Mouse (Mus musculus) brain, embryonic 14.5 days (tissue): ENCODE data around the gene Fstl3.

Source experiments
- CTCF ChIP-seq: fragments of 200-500 bp; IDR thresholded peaks from 2 replicates; pipeline ENCODE4 v1.5.1; 2012; ENCODE audit warnings: inconsistent platforms, mild to moderate bottlenecking, moderate library complexity, borderline replicate concordance; ENCODE audit not compliant: insufficient read depth, insufficient read length; ENCODE audit errors: extremely low read depth
- POLR2A ChIP-seq: fragments of 200-500 bp; IDR thresholded peaks from 2 replicates; pipeline ENCODE4 v1.6.1; 2012; ENCODE audit warnings: mild to moderate bottlenecking, inconsistent platforms, borderline replicate concordance; ENCODE audit not compliant: poor library complexity, insufficient read depth, insufficient read length, severe bottlenecking; ENCODE audit errors: extremely low read depth

- TF ChIP-seq CTCF (0 out of 2 replicates have a peak, but pooled peaks have one; percentile 3), POLR2A (no peak)
These were observed 16.8 kb downstream of the Fstl3 start for GRCm38 (mm10) chr10:79793738-79794490.
